Mouse (Mus musculus) ES-E14 (cell line): Measurements from ENCODE around the gene Yaf2.

Experiments
- CHD2 ChIP-seq: IDR thresholded peaks from 2 replicates; pipeline ENCODE4 v1.6.1; 2014; ENCODE audit warnings: mild to moderate bottlenecking, low read depth, low read length, inconsistent platforms
- MAFK ChIP-seq: IDR thresholded peaks from 2 replicates; pipeline ENCODE4 v1.6.1; 2014; ENCODE audit warnings: mild to moderate bottlenecking, low read depth, low read length, inconsistent platforms; ENCODE audit not compliant: insufficient read depth
- ZC3H11A ChIP-seq: IDR thresholded peaks from 2 replicates; pipeline ENCODE4 v1.6.1; 2012; ENCODE audit warnings: low read depth, mild to moderate bottlenecking, inconsistent platforms, low read length, borderline replicate concordance
- ZNF384 ChIP-seq: IDR thresholded peaks from 2 replicates; pipeline ENCODE4 v1.6.1; 2012; ENCODE audit warnings: low read depth, low read length, inconsistent platforms

DNA sequence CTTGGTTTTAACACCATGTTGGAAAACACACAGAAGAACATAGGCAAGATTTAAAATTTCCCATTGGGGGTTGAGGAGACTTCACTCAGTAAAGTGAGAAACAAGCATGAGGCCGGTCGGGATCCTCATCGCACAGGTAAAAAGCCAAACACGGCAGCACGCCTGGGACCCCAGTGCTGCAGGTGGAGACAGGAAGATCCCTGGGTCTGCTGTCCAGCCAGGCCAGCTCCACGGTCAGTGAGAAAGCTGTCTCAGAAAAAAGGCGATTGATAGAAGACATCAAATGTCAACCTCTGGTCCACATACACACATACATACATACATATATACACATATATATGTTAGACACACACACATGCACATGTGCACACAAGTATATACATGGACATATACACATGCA, 67.2 kb downstream of the Yaf2 start:
- no peak for TF ChIP-seq ZC3H11A
- TF ChIP-seq ZNF384 = no peak
- TF ChIP-seq MAFK = no peak
- TF ChIP-seq CHD2 = no peak
